Mouse (Mus musculus): Measurements from ENCODE around the gene Tubgcp4. TPM values are rescaled to one million over a fixed set of nuclear protein-coding genes. Genes with fewer than 3 reads are reported as not detected.

Gene Tubgcp4
- total RNA-seq (2023) = 10 to 100 TPM; 37.3 to 43.5 TPM

GRCm38 (mm10) chr2:121170481-121170971 is at the start of gene Tubgcp4:
Tubgcp4 (plus strand) TSS chr2:121170654.

GRCm38 (mm10) chr2:121140018-121140882 is 30.2 kb upstream of the Tubgcp4 start, which contains the start of the genes Adal and Lcmt2:
Adal (plus strand) TSS chr2:121140428.
Lcmt2 (minus strand) TSS chr2:121140653.

GRCm38 (mm10) chr2:121170980-121171742 is 707 bp downstream of the Tubgcp4 start, which contains the start of gene Zscan29:
Zscan29 (minus strand) TSS chr2:121171125.

Other genes starting within 250 kb of the Tubgcp4 start
- gene Ubr1, start 199.9 kb upstream of the Tubgcp4 start, total RNA-seq (2023) = 10 to 100 TPM; 26.0 to 26.7 TPM
- 10 to 100 TPM in 1 of 2 experiments, 1 to 10 TPM in 1; 5.9 to 13.4 TPM for gene Tmem62, start 193.6 kb upstream of the Tubgcp4 start, total RNA-seq (2023)
- 10 to 100 TPM; 69.5 to 74.3 TPM for gene Ccndbp1, start 162.3 kb upstream of the Tubgcp4 start, total RNA-seq (2023)
- 1 to 10 TPM; 2.6 to 6.5 TPM for gene Epb42, start 133.6 kb upstream of the Tubgcp4 start, total RNA-seq (2023)
- gene Tgm5, start 84.8 kb upstream of the Tubgcp4 start, total RNA-seq (2023) = not detected
- not detected for gene Tgm7, start 60.9 kb upstream of the Tubgcp4 start, total RNA-seq (2023)
- gene Adal, start 30.2 kb upstream of the Tubgcp4 start, total RNA-seq (2023) = 1 to 10 TPM; 4.6 to 6.6 TPM
- gene Lcmt2, start 30.0 kb upstream of the Tubgcp4 start, total RNA-seq (2023) = 1 to 10 TPM; 4.5 to 5.2 TPM
- 10 to 100 TPM; 42.6 to 48.4 TPM for gene Zscan29, start 471 bp downstream of the Tubgcp4 start, total RNA-seq (2023)
- 10 to 100 TPM; 20.1 to 27.0 TPM for gene Trp53bp1, start 100.8 kb downstream of the Tubgcp4 start, total RNA-seq (2023)
- gene Map1a, start 118.9 kb downstream of the Tubgcp4 start, total RNA-seq (2023) = under 1 TPM; 0.11 TPM
- gene Ppip5k1, start 184.7 kb downstream of the Tubgcp4 start, total RNA-seq (2023) = 10 to 100 TPM; 10.7 to 14.3 TPM
- gene Ckmt1, start 187.1 kb downstream of the Tubgcp4 start, total RNA-seq (2023) = not detected
- gene Strc, start 216.5 kb downstream of the Tubgcp4 start, total RNA-seq (2023) = under 1 TPM; 0.11 to 0.42 TPM
- 100 to 1,000 TPM; 134 to 166 TPM for gene Pdia3, start 243.1 kb downstream of the Tubgcp4 start, total RNA-seq (2023)
- gene Catsper2, start 243.1 kb downstream of the Tubgcp4 start, total RNA-seq (2023) = under 1 TPM; 0.64 TPM

Data from neutrophil, adult 59 days (primary cell).